Mouse (Mus musculus) adrenal gland, postnatal 14 days (tissue): ENCODE results near the gene Gjb1. TPM values are rescaled to one million over a fixed set of nuclear protein-coding genes. Genes with fewer than 3 reads are reported as not detected.

Source experiments
- DNase-seq: peaks from one replicate; pipeline ENCODE4 v3.0.0; 2021; ENCODE audit warnings: mixed read lengths
- total RNA-seq: library from RNA; stranded (reverse); gene quantifications from 2 replicates; pipeline ENCODE4 v1.2.3, GENCODE M21; 2021

Gjb1 gene
- total RNA-seq, 1 experiment from 2014 or later, result 72.8 TPM

- no peak for DNase-seq
Observed at GRCm38 (mm10) chrX:101396459-101396858, 20.3 kb downstream of the Gjb1 start.

DNA sequence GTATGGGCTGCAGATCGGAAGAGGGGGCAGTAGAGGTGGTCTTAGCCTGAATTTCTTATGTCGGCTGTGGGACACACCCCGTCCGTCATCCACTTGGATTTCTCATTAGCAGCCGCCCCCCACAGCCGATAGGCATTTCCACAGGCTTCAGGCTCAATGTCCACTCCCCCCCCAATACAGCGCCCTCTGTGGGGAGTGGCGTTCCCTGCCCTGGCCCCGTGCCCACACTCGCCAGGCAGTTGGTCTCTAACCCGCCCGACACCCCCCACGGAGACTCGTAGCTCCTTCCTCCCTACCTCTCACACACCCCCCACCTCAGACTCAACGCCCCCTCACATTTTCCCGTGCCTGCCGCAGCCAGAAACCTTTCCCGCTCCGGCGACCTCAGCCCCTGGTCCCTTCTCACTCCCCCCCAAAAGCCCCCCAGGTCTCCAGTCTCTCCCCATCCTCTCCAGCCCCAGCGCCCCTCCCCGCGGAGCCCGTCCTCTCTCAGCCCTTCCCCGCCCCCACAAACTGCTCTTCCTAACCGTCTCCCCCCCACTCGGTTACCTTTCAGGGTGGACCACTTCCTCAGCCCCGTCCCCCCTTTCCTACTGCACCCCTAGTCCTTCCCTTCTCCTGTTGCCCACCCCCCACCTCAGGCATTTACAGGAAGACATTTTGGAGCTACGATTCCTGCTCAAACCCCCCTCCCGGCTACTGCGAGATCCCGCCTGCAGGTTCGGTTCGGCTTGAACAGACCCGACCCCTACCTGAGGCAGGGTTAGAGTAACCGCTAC lies 43.0 kb downstream of the Gjb1 start:
- DNase-seq, result peak; percentile 83

DNA sequence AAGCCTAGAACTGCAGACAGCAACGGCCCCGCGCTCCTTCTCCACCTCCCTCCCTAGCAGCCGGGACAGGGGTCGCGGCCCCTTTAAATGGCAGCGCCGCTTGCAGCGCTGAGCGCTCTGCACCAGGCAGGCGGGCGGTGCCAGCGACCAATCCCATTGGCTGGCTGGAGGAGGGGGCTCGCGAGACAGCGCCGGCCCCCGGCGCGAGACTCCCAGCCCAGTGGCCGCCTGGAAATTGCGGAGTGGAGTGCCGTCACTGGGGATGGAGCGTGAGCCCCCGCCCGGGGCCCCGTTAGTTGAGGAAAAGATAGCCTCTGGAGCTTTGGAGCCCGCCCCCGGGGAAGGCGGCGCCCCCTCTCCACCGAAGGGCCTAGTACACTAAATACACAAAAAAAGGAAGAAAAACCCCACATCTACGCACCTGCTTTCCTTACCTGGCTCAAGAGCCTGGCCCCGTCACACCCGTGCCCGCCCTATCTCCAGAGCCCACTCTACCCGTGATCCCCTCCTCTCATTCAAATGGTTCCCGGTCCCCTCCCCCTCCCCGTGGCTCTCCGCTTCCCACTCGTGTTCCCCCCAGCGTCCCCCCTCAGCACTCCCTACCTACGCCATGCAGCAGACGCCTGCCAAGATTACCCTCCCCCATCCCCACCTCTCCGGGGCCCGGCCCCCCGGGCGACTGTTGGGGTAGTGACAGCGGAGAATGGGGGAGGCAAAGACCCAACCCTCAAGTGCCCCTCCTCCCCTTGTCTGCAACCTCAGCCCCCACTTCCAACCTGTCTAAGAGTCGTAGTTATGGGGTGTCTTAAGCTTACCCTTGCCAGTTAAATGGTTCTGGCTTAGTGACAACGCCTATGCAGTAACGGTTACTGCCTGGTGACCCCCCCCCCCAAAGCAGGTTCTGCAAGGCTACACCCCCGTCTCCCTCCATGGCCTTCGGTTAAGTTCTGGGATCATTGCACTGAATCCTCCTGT lies 43.8 kb downstream of the Gjb1 start:
- DNase-seq, result peak; percentile 93

GRCm38 (mm10) chrX:101420700-101421095 lies 44.5 kb downstream of the Gjb1 start, which contains the start of gene Zmym3:
Gene Zmym3, minus strand, starts transcription at chrX:101420849.
- peak; percentile 41 for DNase-seq

- DNase-seq, result peak; percentile 68
Observed at GRCm38 (mm10) chrX:101423462-101423861, 47.3 kb downstream of the Gjb1 start.

GRCm38 (mm10) chrX:101427774-101428173 lies 51.6 kb downstream of the Gjb1 start:
- DNase-seq, result peak; percentile 71

GRCm38 (mm10) chrX:101428785-101429141 lies 52.6 kb downstream of the Gjb1 start:
- no peak for DNase-seq

DNA sequence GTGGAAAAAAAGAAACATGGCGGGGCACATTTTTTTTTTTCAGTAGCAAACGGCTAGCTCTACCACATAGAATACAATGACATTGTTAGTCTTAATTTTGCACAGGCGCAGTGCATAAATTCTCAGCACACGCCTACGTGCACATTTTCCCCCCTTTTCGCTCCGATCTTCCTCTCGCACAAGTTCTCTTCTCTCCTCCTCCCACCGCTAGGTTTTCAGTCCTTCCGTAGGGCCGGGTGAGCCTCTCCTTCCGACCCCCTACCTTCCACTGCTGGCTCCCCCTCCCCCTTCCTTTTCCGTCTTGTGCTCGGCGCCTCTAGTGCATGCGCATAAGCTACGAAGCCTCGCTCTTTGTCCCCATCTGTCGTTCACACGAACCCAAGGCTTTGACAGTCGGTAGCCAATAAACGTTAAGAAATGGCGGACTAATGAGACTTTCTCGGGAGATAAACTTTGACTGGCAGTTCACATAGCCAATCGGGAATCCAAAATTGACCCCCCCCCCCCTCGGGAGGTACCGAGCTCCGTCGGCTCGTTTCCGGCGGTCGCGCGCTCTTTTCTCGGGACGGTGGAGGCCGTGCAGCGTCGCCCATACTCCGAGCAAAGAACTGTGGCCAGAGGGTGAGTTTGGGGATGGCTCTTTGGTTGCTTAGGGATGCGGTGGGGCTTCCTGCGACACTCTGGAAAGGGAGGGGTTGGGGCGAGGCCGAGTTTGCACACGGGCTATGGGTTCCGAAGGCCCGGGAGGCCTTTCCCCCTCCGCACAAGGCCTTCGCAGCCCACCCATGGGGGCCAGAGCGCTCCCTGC lies 53.2 kb downstream of the Gjb1 start, which contains the start of gene Nono:
Gene Nono, plus strand, starts transcription at position 177 of the 808 bp plus-strand sequence.
- peak; percentile 89 for DNase-seq

- DNase-seq, result no peak
Observed at GRCm38 (mm10) chrX:101429976-101430375, 53.8 kb downstream of the Gjb1 start.

Other genes with a start within 250 kb of the Gjb1 start
- gene Snx12, start 153.8 kb upstream of the Gjb1 start, total RNA-seq, result 41.6 and 44.9 TPM in 2 replicates
- 36.0 and 39.1 TPM in 2 replicates for gene Foxo4, start 121.8 kb upstream of the Gjb1 start, total RNA-seq
- gene Gm614, start 112.4 kb upstream of the Gjb1 start, total RNA-seq, result 1.1 TPM in 1 of 2 replicates, not detected in the other
- 11.7 and 37.9 TPM in 2 replicates for gene Il2rg, start 108.1 kb upstream of the Gjb1 start, total RNA-seq
- not detected in 2 replicates for gene Gm20489, start 107.4 kb upstream of the Gjb1 start, total RNA-seq
- gene Med12, start 102.3 kb upstream of the Gjb1 start, total RNA-seq, result 41.4 and 56.3 TPM in 2 replicates
- gene Nlgn3, start 77.2 kb upstream of the Gjb1 start, total RNA-seq, result 10.6 and 15.0 TPM in 2 replicates
- gene Zmym3, start 44.5 kb downstream of the Gjb1 start, total RNA-seq, result 63.6 and 69.8 TPM in 2 replicates
- gene Nono, start 52.9 kb downstream of the Gjb1 start, total RNA-seq, result 218 and 232 TPM in 2 replicates
- gene Itgb1bp2, start 72.7 kb downstream of the Gjb1 start, total RNA-seq, result 0.41 and 1.0 TPM in 2 replicates
- gene Taf1, start 156.4 kb downstream of the Gjb1 start, total RNA-seq, result 29.8 and 35.2 TPM in 2 replicates